Mouse (Mus musculus): ENCODE measurements around the gene Afg1l. TPM values are rescaled to one million over a fixed set of nuclear protein-coding genes. Genes with fewer than 3 reads are reported as not detected.

Afg1l gene
- polyA plus RNA-seq, 2 experiments from 2014 or later, result 4.0 to 5.8 TPM

DNA sequence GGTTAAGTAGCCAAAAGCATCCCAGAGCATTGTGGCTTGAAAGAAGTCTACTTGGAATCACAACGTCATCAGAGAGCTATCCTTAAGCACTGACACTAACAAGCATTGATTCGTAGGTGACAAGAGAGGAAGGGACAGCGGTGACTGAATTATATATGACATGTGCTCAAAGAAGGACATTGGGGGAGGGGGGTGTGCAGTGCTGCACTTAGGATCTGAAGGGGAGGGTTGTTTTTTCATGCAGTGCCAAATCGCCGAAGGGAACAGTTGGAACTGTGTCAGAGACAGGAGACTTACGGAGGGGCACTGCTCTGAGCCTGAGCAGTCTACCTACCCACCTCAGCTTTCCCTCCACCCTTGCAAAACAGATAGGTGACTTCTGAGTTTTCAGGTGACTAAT lies 94.7 kb downstream of the Afg1l start:
- no peak for ATAC-seq

DNA sequence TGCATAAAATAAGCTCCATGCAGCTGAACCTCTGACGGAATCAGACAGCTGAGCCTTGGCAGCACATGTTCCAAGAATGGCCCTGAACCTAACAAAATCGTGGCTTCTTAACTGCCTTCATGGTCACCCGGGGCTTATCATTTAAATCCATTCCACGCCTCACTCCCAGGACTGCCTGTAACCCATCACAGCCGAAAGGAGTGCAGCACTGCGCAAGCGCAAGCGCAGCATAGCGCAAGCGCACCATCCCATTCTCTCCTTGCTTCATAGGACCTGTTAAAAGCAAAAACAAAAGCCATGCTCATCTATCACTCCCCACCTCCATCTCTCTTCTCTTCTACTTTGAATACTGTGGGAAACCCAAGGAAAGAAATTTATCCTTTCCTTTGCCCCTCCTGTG lies 114.1 kb downstream of the Afg1l start:
- no peak for ATAC-seq

DNA sequence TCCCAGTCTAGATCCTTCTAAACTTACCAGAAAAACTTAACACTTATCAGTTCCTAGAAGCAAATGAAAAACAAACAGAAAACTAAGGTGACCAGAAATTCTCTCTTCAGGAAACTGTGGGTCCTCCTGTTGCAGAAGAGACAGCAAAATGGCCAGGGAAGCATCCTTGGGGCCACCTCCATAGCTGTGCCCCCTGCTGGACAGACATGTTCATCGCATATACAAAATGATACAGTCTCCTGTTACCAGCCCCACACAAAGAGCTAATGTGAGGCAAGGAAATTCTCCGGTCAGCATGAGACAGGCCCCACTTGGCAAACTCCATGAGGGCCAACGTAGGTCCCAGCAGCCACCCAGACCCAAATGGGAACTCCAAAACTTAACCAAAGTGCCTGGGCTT lies 122.4 kb downstream of the Afg1l start:
- ATAC-seq, result no peak

DNA sequence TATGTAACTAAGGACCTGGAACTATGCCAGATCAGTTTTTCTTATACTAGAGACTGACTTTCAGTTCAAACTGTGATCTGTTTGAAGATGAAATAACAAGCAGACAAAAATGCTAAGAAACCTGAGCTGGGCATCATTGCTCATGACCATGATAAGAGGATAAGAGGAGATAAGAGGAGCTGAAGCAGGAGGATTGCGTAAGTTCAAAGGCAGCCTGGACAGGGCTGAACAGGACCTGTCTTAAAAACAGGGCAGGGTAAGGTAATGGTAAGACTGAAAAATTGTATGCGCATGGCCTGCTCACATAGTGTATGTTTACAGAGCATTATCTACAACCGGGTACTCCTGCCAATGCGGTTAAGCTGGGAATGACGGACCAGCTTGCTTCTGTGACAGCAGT lies 130.4 kb downstream of the Afg1l start:
- no peak for ATAC-seq

DNA sequence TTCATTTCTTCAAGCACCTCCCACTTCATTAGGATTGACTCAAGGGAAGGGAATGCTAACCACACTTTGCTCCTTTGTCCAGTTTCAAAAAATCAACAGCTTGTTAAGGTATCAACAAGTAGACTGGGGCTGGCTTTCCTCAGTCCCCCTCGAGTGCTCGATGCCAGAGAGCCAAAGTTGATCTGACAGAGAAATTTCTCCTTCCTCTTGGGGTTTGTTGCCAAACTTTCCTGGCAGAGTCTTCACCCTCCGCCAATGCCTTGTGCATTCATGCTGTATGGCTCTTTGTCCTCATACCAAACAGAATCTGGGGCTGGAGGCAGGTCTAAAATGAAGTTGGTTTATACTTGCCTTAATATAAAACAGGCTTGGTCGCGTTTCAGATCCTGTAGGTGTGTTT lies 131.2 kb downstream of the Afg1l start:
- no peak for ATAC-seq

DNA sequence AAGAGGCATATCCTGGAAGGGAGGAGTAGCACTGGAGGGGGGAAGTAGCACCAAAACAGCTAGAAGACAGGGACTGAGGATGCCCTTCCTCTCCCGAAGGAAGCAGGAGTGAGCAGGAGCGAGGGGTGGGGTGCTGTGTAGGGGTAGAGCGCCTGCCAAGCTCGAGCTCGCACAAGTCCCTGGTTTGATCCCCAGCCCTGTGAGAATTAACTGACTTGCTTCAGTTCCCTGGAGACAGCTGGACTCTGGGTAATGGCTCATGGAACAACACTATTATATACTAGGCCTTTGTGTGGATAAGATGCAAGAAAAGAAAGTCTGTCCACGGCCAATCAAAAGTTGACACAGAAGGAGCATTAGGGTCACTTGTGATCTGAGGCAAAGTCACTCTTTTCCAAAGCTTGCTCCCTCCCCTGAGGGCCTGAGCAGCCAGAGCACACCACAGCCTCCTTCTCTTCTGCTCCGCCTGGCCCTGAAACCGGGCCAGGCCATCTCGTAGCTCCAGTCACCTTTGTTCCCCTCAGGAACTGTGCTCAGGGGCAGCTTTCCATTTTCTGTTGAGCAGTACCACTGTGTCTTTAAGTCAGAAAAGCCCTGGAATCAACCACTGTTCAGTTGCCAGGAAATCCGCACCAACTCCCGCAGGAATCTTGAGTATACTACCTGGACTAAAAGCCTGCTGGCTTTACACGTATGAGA lies 132.0 kb downstream of the Afg1l start:
- ATAC-seq, result no peak

DNA sequence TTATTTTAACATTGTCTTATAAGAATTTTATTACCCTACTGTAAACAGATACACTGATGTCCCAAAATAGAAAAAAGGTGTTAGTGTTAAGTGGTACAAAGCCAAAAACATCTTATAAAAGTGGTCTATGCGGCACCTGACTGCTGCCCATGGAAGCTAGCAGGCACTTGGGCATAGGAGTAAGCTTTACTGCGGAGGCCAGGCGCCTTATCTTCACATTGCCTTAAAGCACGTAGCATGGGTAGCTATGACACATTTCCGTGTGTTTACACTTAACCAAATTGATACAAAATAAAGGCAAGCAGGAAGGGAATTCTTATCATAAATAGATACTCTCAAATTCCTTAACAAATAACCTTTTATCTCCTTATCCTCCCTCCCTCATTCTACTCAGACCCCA lies 135.7 kb downstream of the Afg1l start:
- ATAC-seq, result no peak

DNA sequence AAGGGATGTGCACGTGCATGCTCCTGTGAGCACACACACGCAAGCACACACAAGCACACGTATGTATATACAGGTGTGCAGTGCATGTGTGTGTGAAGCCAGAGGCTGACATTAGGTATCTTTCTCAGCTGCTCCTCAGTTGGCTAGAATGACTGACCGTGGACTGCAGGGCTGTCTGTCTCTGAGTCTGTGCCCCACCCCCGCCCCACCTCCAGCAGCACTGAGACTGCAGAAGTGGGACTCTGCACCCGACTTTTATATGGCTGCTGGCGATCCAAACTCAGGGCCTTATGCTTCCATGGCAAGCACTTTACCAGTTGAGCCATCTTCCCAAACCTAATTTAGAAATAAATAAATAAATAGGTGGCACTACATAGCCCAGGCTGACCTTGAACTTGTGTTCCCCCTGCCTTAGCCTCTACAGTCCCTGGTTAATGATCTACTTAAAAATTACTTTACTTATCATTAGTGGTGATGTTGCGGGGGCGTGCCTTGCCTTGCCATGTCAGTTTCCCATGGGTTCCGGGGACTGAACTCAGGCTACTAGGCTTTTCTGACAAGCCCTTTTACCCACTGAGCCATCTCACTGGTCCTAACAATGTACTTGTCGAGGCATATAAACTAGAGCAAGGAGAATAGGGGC lies 136.4 kb downstream of the Afg1l start:
- ATAC-seq, result no peak

DNA sequence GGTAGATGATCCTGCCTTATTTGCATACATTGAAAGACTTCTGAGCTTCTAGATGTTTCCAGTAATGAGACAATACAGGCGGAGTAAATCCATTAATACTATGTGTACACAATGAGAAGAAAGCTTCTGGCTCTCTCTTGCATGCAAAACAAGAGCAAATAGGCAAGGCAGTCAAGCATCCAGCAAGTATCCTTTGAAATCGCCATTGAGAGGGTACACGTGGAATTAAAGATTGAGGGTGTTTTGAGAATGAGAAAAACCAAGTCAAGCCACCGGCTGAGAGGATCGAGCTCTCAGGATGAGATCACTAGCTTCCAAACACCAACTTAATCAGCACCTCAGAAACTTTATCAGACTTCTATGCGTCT lies 138.0 kb downstream of the Afg1l start:
- no peak for ATAC-seq

DNA sequence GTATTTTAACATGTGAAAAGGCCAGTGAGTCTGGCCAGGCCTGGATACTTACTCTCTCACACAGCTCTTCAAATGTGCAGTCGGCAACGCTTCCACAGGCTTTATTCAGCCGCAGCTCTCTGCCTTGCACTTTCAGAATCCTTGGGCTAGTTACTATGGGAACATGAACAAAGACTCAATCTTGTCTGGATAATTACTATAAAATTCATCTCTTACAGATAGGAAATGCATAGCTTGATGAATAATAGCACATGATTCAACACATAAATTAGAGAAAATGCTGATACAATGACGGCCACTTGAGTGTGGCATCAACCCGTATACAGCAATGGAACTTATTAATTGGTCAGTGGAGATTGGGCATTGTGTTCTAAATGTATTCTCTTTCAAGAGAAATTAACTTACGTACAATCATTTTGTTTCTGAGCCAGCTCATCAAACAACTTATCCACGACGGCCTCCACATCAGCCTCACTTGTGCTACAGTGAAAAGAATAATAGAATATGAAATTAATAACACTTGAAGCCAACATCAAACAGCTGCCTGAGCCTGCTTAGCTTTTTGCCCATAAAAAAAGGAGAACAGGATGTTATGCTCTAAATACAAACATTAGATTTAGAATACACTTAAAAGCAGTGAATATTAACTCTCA lies 138.5 kb downstream of the Afg1l start:
- no peak for ATAC-seq

DNA sequence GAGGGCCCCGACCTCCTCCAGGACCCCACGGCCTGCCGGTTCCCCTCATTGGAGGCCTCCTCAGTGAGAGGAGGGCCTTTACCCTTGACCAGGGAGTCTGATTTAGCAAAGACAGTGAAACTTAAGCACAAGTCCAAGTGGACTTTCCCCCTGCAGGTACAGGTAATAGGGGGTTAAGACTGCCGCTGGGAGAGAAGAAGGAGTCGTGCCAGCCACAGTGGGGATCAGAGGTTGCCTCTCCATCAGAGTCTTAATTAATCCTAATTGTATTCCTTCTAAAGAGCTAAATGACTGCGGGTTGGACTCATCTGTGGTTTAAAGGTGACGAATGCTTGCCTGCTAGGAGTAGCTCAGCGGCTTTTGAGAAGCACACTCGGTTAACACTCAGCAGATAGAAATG lies 139.9 kb downstream of the Afg1l start:
- no peak for ATAC-seq

DNA sequence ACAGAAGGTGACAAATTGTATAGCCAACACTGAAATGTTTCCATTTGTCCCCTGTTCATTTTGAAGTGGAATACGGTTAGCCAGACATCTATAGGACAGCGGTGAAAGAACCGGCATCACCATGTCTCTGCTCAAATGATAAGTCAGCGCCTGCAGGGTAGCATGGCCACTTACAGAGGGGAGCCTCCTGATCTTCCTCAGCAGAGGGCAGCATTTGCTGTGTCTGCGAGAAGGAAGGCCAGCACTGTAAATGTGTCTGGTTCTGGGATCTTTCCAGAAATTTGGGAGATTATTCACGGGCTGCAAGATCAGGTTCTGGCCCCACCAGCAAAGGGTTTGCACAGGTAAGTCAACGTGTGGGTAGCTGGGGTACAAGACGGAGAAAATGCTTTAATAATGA lies 150.8 kb downstream of the Afg1l start:
- no peak for ATAC-seq

DNA sequence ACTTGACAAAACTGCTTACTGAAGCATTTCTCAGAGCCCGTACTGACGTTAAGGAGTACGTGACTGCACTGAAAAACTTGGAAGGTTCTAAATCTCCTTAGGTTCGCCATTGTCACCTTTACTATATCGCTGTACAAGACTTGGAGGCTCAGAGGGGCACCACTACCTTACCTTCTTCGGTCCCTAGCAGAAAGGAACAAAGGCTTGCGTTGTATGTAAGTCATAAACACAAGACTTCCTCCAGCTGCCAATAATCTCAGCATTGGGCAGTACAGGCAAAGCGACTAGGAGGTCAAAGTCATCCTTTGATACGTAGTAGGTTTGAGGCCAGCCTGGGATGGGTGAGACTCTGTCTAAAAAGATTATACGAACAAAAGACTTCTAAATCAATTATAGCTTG lies 153.1 kb downstream of the Afg1l start:
- no peak for ATAC-seq

DNA sequence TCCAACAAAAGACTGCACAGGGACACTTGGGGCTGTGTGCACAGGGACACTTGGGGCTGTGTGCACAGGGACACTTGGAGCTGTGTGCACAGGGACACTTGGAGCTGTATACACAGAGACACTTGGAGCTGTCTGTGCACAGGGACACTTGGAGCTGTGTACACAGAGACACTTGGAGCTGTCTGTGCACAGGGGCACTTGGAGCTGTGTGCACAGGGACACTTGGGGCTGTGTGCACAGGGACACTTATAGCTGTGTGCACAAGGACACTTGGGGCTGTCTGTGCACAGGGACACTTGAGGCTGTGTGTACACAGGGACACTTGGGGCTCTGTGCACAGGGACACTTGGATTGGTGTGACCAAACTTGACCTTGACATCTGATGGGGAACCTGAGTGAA lies 154.4 kb downstream of the Afg1l start:
- ATAC-seq, result no peak

DNA sequence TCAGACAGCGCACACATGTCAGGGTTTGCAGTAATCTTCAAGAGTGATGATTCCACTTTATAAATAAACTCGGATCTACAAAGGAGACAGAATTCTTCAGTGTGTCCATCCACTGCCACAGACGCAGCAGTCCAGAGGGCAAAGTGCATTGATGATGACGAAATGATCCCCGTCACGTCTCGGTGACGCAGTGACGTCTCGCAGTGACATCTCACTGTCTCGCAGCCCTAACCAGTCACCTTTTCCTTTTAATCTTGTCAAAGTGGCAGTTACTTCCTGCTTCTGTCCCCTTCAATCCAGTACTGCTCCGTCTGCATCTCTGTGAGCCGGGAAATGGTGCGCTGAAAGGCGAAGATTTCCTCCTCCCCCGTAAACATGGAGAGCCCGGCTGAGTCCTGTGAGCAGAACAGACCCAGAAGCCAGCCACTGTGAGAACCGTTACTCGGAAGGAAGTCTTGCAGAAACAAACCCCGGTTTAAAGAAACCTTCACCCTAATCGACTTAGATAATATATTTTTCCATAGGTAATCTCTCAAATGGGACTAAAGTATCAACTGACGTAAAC lies 165.1 kb downstream of the Afg1l start:
- no peak for ATAC-seq

DNA sequence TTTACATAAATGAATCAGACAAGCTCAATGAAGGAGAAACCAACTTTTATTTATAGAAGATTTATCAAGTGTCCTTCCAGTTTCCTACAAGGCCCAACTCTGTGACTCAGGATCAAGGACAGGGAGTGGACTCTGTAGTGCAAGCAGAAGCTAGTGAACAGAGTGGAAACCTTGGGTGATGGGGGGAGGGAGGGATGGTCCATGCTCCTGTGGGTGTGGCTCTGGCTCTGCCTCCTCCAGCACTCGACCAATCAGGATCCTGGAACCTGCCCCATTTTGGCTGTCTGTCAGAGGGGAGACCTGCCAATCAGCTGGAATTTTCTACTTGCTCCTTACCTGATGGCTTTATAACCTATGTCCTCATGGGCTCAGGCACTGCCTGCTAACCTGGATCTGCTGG lies 165.8 kb downstream of the Afg1l start:
- no peak for ATAC-seq

DNA sequence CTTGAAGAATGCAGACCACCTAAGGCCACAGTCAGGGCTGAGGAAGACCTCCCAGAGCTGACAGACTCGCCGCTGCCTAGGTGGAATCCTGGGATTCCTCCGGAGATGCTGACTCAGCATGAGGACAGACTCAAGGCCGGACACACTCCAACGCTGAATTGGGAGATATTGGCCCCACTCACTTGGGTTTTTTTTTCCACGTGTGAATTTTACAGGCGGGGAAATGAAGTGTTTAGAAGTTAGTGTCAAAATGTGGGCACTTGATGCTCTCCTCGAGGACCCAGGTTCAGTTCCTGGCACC lies 169.7 kb downstream of the Afg1l start:
- no peak for ATAC-seq

DNA sequence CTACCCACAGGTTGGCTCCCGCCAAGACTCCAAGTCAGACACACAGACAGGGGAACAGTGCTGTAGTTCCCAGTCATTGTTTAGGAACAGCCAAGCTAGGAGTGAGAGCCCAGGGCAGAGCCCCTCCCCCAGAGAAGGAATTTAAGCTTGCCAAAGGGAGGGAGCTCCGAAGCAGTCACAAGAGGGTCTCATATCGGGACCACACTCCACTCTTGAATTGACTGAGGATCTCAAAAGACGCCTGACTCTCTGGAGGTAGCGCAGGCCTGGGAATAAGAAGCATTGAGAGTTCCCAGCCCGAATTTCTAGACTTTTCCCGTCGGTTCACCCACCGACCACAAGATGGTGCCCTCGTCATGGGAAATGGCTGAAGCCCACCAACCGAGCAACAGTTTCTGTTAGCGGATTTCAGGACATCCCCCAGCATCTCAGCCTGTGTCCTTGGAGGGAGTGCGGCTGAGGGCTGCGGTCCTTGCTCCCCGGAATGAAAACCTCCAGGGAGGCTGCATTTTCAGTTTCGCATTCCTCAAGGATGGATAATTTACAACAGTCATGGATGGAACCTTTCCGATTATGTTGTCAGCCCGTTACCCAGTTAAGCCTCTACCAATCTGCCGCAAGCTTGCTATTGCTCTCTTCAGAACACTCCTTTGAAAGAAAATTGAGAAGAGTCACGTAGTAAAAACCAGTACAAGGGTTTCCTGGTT lies 170.2 kb downstream of the Afg1l start:
- no peak for ATAC-seq

DNA sequence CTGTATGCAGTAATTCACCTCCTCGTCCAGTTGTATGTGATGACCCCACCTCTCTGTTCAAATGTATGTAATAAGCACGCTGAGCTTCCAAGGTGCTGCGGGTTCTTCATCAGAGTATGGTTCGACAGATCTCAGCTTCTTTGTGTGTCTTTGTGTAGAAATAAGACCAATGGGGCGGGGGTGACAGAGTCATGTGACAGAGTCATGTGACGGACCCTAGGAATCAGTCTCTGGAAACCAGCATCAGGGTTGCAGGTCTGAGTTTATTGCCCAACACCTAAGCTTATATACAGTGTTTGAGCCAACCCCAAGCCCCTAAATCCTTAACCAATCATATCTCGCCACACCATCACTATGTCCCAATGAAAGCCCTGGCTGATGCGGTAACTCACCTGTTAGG lies 171.9 kb downstream of the Afg1l start:
- ATAC-seq, result no peak

DNA sequence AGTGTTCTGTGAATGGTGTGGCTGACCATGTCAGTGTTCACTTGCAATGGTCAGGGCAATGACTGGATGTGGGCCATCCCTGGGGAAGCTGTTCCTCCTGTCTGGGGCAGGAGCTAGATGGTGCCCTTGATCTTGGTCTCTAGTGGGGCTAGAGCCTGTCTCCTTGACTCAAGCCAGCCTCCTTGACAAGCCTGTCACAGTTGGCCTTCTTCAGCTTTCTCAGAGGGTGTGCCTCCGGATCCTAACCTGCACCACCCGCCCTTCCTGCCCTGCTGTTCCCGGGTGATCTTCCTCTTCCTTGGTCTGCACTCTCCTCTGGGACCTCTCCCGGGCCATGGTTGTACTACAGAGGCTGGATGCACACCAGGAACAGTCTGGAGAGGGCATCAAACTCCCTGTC lies 177.6 kb downstream of the Afg1l start:
- ATAC-seq, result no peak

DNA sequence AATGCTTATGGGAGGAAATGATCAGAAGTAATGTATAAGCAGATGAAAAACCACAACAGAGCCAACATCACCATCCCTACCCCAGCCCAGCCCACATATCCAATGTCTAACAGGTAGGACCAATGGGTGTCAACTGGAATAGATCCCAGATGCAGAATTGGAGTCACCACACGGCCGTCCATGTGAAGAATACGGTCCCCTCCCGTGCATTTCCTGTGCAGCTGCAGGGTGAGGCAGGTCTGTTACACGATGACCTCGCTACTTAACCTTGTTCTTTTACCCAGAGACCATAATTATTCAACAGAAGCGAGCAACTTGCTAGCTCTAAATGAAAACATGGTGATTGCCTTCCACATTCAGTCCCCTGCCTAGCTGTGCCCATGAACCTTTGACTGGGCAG lies 178.4 kb downstream of the Afg1l start:
- ATAC-seq, result no peak

DNA sequence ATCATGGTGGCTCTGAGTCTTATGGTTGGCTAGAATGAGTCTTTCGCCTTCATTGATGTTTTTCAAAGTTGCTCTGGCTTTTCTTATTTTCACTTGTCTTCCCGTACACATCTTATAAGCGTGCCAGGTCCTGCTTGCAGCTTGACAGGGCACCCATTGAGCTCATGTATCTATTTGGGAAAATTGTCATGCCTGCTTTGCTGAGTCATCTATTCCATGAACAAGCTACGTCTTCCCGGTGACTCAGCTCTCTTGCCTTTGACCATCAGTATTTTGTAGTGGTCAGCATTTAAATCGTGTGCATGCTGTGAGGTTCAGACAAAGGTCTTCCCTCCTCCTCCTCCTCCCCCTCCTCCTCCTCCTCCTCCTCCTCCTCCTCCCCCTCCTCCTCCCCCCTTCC lies 178.9 kb downstream of the Afg1l start:
- ATAC-seq, result no peak

DNA sequence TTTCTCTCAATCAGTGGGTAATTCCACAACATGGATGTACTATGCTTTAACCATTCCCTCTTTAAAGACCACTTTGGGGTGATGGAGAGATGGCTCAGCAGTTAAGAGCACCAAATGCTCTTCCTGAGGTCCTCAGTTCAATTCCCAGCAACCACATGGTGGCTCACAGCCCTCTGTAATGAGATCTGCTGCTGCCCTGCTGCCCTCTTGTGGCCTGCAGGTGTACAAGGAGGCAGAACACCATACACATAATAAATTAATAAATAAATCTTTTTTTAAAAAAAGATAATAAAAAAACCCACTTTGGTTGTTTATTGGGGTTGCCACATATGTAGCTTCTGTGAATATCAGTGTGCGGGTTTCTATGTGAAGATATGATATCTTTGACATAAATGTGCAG lies 180.4 kb downstream of the Afg1l start:
- ATAC-seq, result no peak

DNA sequence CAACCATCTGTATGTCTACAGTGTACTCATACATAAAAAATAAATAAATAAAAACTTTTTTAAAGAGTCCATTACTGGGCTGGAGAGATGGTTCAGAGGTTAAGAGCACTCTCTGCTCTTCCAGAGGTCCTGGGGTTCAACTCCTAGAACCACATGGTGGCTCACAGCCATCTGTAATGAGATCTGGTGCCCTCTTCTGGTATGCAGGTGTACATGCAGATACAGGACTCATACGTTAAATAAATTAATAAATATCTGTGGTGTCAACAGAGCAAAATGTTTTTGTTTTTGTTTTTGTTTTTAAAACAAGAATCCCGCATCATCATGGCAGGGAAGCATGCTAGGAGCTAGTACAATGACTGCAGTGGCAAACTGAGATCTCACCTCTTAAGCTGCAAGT lies 181.3 kb downstream of the Afg1l start:
- no peak for ATAC-seq

Measured in CD4-positive, CD25-positive, alpha-beta regulatory T cell, adult 4 months (primary cell).